Mouse (Mus musculus): Measurements from ENCODE around the gene Pcca.

GRCm38 (mm10) chr14:122765951-122766350 is 231.8 kb downstream of the Pcca start:
- TF ChIP-seq CTCF (IDR thresholded peaks at IDR 0.05; ENCODE audit: low read depth, low read length) (no peak), POLR2A (IDR thresholded peaks at IDR 0.05; ENCODE audit: extremely low read depth, insufficient read depth, low read length) (no peak)
